Mouse (Mus musculus): Measurements from ENCODE around the gene Ak4. TPM values are rescaled to one million over a fixed set of nuclear protein-coding genes. Genes with fewer than 3 reads are reported as not detected.
A peak's percentile ranks its signal among the peaks of the same experiment; 100 is the strongest.

Ak4 gene
- polyA plus RNA-seq (2012; rRNA removed): 135 and 164 TPM in 2 replicates

GRCm38 (mm10) chr4:101419151-101419910 is at the start of gene Ak4:
Ak4 (plus strand) TSS chr4:101419277.
- WGBS: under 1% methylated on average over 72 of the region's 74 CpGs

GRCm38 (mm10) chr4:101369738-101370275 is 49.3 kb upstream of the Ak4 start:
- WGBS: 69% methylated on average over 4 of the region's 4 CpGs

More at GRCm38 (mm10) chr4:101419151-101419910, at the start of gene Ak4:
- Histone ChIP-seq H3K4me1 (ENCODE audit: control insufficient read depth, insufficient read depth, low read length) (peaks cover 7% of the 10 kb centered on the region; the same call in 1 of the 2 replicates), H3K4me3 (ENCODE audit: insufficient read depth, low read depth, low read length) (peak within 1 kb of the TSS; percentile 66), H3K36me3 (ENCODE audit: control insufficient read depth, insufficient read depth, low read length) (no peaks in the 10 kb centered on the region), H3K27ac (ENCODE audit: insufficient read depth, low read depth, low read length) (peak within 1 kb of the TSS; percentile 98), H3K27me3 (replicated peaks; ENCODE audit: control insufficient read depth, insufficient read depth, low read length) (no peaks in the 10 kb centered on the region)
- no peak for TF ChIP-seq CTCF (conservative IDR thresholded peaks at IDR 0.05; ENCODE audit: insufficient read depth, insufficient read length, low read depth, low read length)
- no peak for TF ChIP-seq POLR2A (IDR thresholded peaks at IDR 0.05; ENCODE audit: low read depth, low read length)
- DNase-seq: peak; percentile 87

GRCm38 (mm10) chr4:101372283-101372682 is 46.8 kb upstream of the Ak4 start:
- H3K27ac ChIP-seq (ENCODE audit: insufficient read depth, low read depth, low read length): no peak overlapping the region
- TF ChIP-seq POLR2A (IDR thresholded peaks at IDR 0.05; ENCODE audit: low read depth, low read length) (no peak), CTCF (conservative IDR thresholded peaks at IDR 0.05; ENCODE audit: insufficient read depth, insufficient read length, low read depth, low read length) (no peak)
- no peaks in the 10 kb centered on the region for H3K27me3 ChIP-seq (replicated peaks; ENCODE audit: control insufficient read depth, insufficient read depth, low read length)
- no peak for DNase-seq
- H3K4me3 ChIP-seq (ENCODE audit: insufficient read depth, low read depth, low read length): no peak overlapping the region
- no peaks in the 10 kb centered on the region for H3K4me1 ChIP-seq (ENCODE audit: control insufficient read depth, insufficient read depth, low read length)
- WGBS: 77% methylated on average over 2 of the region's 2 CpGs
- H3K36me3 ChIP-seq (ENCODE audit: control insufficient read depth, insufficient read depth, low read length): no peaks in the 10 kb centered on the region

More at GRCm38 (mm10) chr4:101369738-101370275, 49.3 kb upstream of the Ak4 start:
- Histone ChIP-seq H3K4me3 (ENCODE audit: insufficient read depth, low read depth, low read length) (no peak overlapping the region), H3K36me3 (ENCODE audit: control insufficient read depth, insufficient read depth, low read length) (no peaks in the 10 kb centered on the region), H3K27me3 (replicated peaks; ENCODE audit: control insufficient read depth, insufficient read depth, low read length) (no peaks in the 10 kb centered on the region), H3K27ac (ENCODE audit: insufficient read depth, low read depth, low read length) (no peak overlapping the region), H3K4me1 (ENCODE audit: control insufficient read depth, insufficient read depth, low read length) (peaks cover 18% of the 10 kb centered on the region)
- DNase-seq: peak; percentile 80
- TF ChIP-seq CTCF (conservative IDR thresholded peaks at IDR 0.05; ENCODE audit: insufficient read depth, insufficient read length, low read depth, low read length): no peak

GRCm38 (mm10) chr4:101372751-101373150 is 46.3 kb upstream of the Ak4 start:
- H3K4me1 ChIP-seq (ENCODE audit: control insufficient read depth, insufficient read depth, low read length): no peaks in the 10 kb centered on the region
- no peaks in the 10 kb centered on the region for H3K36me3 ChIP-seq (ENCODE audit: control insufficient read depth, insufficient read depth, low read length)
- no peak overlapping the region for H3K27ac ChIP-seq (ENCODE audit: insufficient read depth, low read depth, low read length)
- no peak for DNase-seq
- H3K4me3 ChIP-seq (ENCODE audit: insufficient read depth, low read depth, low read length): no peak overlapping the region
- no peak for TF ChIP-seq POLR2A (IDR thresholded peaks at IDR 0.05; ENCODE audit: low read depth, low read length)
- no peak for TF ChIP-seq CTCF (conservative IDR thresholded peaks at IDR 0.05; ENCODE audit: insufficient read depth, insufficient read length, low read depth, low read length)
- H3K27me3 ChIP-seq (replicated peaks; ENCODE audit: control insufficient read depth, insufficient read depth, low read length): no peaks in the 10 kb centered on the region
- 89% methylated on average over 6 of the region's 6 CpGs for WGBS

GRCm38 (mm10) chr4:101374104-101374503 is 45.0 kb upstream of the Ak4 start:
- Histone ChIP-seq H3K36me3 (ENCODE audit: control insufficient read depth, insufficient read depth, low read length) (no peaks in the 10 kb centered on the region), H3K27me3 (replicated peaks; ENCODE audit: control insufficient read depth, insufficient read depth, low read length) (no peaks in the 10 kb centered on the region), H3K4me3 (ENCODE audit: insufficient read depth, low read depth, low read length) (no peak overlapping the region), H3K4me1 (ENCODE audit: control insufficient read depth, insufficient read depth, low read length) (no peaks in the 10 kb centered on the region), H3K27ac (ENCODE audit: insufficient read depth, low read depth, low read length) (no peak overlapping the region)
- TF ChIP-seq CTCF (conservative IDR thresholded peaks at IDR 0.05; ENCODE audit: insufficient read depth, insufficient read length, low read depth, low read length): no peak
- TF ChIP-seq POLR2A (IDR thresholded peaks at IDR 0.05; ENCODE audit: low read depth, low read length): no peak
- 55% methylated on average over 8 of the region's 8 CpGs for WGBS
- DNase-seq: no peak

- Histone ChIP-seq H3K27me3 (replicated peaks; ENCODE audit: control insufficient read depth, insufficient read depth, low read length) (no peaks in the 10 kb centered on the region), H3K4me1 (ENCODE audit: control insufficient read depth, insufficient read depth, low read length) (no peaks in the 10 kb centered on the region), H3K4me3 (ENCODE audit: insufficient read depth, low read depth, low read length) (no peak overlapping the region), H3K27ac (ENCODE audit: insufficient read depth, low read depth, low read length) (no peak overlapping the region), H3K36me3 (ENCODE audit: control insufficient read depth, insufficient read depth, low read length) (no peaks in the 10 kb centered on the region)
- no peak for DNase-seq
- no peak for TF ChIP-seq POLR2A (IDR thresholded peaks at IDR 0.05; ENCODE audit: low read depth, low read length)
- no peak for TF ChIP-seq CTCF (conservative IDR thresholded peaks at IDR 0.05; ENCODE audit: insufficient read depth, insufficient read length, low read depth, low read length)
- WGBS: 64% methylated on average over 4 of the region's 4 CpGs
Measured at GRCm38 (mm10) chr4:101376835-101377234, 42.2 kb upstream of the Ak4 start.

GRCm38 (mm10) chr4:101378241-101378640 is 40.8 kb upstream of the Ak4 start:
- TF ChIP-seq POLR2A (IDR thresholded peaks at IDR 0.05; ENCODE audit: low read depth, low read length) (no peak), CTCF (conservative IDR thresholded peaks at IDR 0.05; ENCODE audit: insufficient read depth, insufficient read length, low read depth, low read length) (no peak)
- Histone ChIP-seq H3K27ac (ENCODE audit: insufficient read depth, low read depth, low read length) (no peak overlapping the region), H3K27me3 (replicated peaks; ENCODE audit: control insufficient read depth, insufficient read depth, low read length) (no peaks in the 10 kb centered on the region), H3K36me3 (ENCODE audit: control insufficient read depth, insufficient read depth, low read length) (no peaks in the 10 kb centered on the region), H3K4me3 (ENCODE audit: insufficient read depth, low read depth, low read length) (no peak overlapping the region), H3K4me1 (ENCODE audit: control insufficient read depth, insufficient read depth, low read length) (no peaks in the 10 kb centered on the region)
- whole genome bisulfite sequencing: 62% methylated on average over 4 of the region's 4 CpGs
- DNase-seq: no peak
